Mouse (Mus musculus) gastrocnemius, postnatal 4 days (tissue): ENCODE measurements around the gene Fscn3. TPM values are rescaled to one million over a fixed set of nuclear protein-coding genes. Genes with fewer than 3 reads are reported as not detected.

ENCODE experiments used
- DNase-seq, 2 experiments: peaks; one replicate each; pipeline ENCODE4 v3.0.0; 2021 to 2022; ENCODE audit warnings: low spot score in 2 of 2, mixed read lengths in 2 of 2
- total RNA-seq, 2 experiments: library from RNA; stranded (reverse); gene quantifications; 2 replicates each; pipeline ENCODE4 v1.2.3; 2021

The Fscn3 gene
- total RNA-seq, 2 experiments from 2014 or later: 0.13 TPM; not detected in 1

- DNase-seq: no peak
Measured at GRCm38 (mm10) chr6:28425019-28425418, 2.6 kb upstream of the Fscn3 start.

GRCm38 (mm10) chr6:28428290-28428689 lies 701 bp downstream of the Fscn3 start, which contains the start of gene Gcc1:
Gene Gcc1, minus strand, starts transcription at chr6:28428390.
- no peak for DNase-seq

- no peak for DNase-seq
Measured at GRCm38 (mm10) chr6:28429870-28430269, 2.3 kb downstream of the Fscn3 start.

- no peak for DNase-seq
Measured at GRCm38 (mm10) chr6:28430795-28431537, 3.4 kb downstream of the Fscn3 start.

- no peak for DNase-seq
Measured at GRCm38 (mm10) chr6:28431538-28431855, 3.9 kb downstream of the Fscn3 start.

- no peak for DNase-seq
Measured at GRCm38 (mm10) chr6:28447937-28448336, 20.3 kb downstream of the Fscn3 start.

- DNase-seq: no peak
Measured at GRCm38 (mm10) chr6:28449253-28449652, 21.7 kb downstream of the Fscn3 start, which contains the start of gene Pax4. Gene Pax4, minus strand, starts transcription at chr6:28449353.

- DNase-seq: no peak
Measured at GRCm38 (mm10) chr6:28450481-28450880, 22.9 kb downstream of the Fscn3 start.

- no peak for DNase-seq
Measured at GRCm38 (mm10) chr6:28450977-28451376, 23.4 kb downstream of the Fscn3 start.

GRCm38 (mm10) chr6:28459221-28459668 lies 31.7 kb downstream of the Fscn3 start:
- DNase-seq: no peak

GRCm38 (mm10) chr6:28460534-28460933 lies 32.9 kb downstream of the Fscn3 start:
- DNase-seq: peak; percentile 23 to 54

GRCm38 (mm10) chr6:28464630-28465029 lies 37.0 kb downstream of the Fscn3 start:
- no peak for DNase-seq

GRCm38 (mm10) chr6:28470017-28470602 lies 42.5 kb downstream of the Fscn3 start:
- DNase-seq: no peak

GRCm38 (mm10) chr6:28470621-28471020 lies 43.0 kb downstream of the Fscn3 start:
- no peak for DNase-seq

- no peak for DNase-seq
Measured at GRCm38 (mm10) chr6:28471284-28472035, 43.9 kb downstream of the Fscn3 start.

- no peak for DNase-seq
Measured at GRCm38 (mm10) chr6:28474211-28474610, 46.6 kb downstream of the Fscn3 start.

GRCm38 (mm10) chr6:28474839-28475238 lies 47.2 kb downstream of the Fscn3 start, which contains the start of gene Snd1:
Gene Snd1, plus strand, starts transcription at chr6:28475139.
- no peak for DNase-seq

- peak; percentile 93 to 98 for DNase-seq
Measured at GRCm38 (mm10) chr6:28479865-28480751, 52.5 kb downstream of the Fscn3 start.

- DNase-seq: no peak
Measured at GRCm38 (mm10) chr6:28480752-28481492, 53.3 kb downstream of the Fscn3 start.

GRCm38 (mm10) chr6:28482711-28483315 lies 55.2 kb downstream of the Fscn3 start:
- DNase-seq: no peak
